Mouse (Mus musculus) B cell, adult (primary cell): ENCODE results near the gene Slc5a5. TPM values are rescaled to one million over a fixed set of nuclear protein-coding genes. Genes with fewer than 3 reads are reported as not detected.

Experiments used
- total RNA-seq: library from RNA; stranded (reverse); gene quantifications from 4 replicates; pipeline ENCODE4 v1.2.4, GENCODE M21; 2023; ENCODE audit not compliant: inconsistent age

Gene Slc5a5
- not detected in 4 replicates for total RNA-seq

DNA sequence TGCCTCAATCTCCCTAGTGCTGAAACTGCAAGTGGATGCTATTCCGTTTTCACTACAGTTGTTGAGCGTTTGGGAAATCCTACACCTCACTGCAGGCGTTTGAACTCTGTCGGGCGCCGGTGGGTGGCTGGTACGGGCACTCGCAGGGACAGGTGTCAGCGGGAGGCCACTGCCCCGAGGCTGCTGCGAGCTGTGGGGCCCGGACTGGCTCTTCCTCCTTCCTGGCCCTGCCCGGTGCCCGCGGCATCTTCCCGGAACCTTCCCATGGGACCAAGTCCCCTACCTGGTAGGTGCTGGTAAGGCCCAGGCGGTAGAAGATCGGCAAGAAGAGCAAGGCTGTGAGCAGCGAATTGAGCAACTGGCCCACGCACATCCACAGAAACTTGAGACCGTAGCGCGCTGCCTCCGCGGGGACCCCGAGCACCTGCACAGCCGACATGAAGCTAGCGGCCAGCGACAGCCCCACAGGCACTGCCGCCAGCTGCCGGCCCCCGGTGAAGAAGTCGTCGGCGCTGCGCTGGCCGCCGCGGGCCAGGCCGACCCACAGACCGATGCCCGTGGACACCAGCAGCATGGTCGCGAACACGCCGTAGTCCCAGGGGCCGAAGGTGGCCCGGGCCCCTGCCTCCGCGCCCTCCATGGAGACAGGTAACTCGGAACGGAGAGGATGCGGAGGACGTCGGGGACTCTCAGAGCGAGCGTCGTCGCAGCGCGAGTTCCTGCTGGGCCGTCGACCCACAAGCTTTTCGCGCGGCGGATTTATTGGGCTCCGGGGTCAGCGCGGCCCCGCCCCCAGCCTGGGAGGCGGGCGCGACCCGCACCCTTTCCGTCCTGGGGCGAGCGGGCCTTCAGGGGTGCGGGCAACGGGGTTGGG lies at the start of gene Slc5a5:
Slc5a5 (minus strand) TSS at position 736 of the 874 bp plus-strand sequence.

DNA sequence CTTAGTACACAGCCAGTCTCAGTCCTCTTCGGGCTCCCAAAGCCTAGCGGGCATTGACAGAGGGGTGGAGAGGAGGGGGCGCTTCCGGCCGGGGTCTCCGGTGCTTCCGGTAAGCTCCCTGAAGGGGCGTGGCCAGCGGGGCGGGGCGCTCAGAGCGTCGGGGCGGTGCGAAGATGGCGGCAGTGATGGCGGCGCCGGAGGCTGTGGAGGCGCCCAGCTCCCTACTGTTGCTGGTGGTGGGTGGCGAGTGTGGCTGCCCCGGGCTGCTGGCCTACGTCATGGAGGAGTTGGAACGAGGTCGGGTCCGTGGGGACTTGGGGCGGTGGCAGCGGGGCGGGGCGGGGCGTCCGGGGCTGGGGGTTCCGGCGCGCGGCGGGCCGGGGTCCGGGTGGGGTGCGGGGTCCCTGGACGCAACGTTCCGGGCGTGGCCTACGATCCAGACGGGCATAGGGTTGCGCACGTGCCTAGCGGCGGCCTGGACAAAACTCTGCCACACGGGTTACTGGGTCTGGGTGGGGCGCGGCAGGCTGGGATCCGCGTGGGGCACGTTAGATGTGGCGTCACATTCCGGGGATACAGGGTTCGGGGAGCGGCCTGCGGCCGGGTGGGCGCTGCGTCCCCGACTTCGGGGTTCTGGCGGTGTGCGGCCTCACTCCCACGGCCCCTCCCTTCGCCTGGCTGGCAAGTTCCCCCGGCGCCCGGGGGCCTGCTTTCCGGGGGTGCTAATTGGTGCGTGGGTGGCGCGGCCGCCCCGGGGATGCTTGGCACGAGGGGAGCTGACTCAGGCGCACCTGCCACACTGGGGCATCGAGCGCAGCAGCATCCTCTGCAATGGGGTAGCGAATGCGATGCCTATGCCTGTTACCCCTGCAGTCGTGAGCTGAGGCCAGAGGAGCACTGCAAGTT lies 13.5 kb upstream of the Slc5a5 start, which contains the start of gene Map1s:
Map1s (plus strand) TSS at position 102 of the 906 bp plus-strand sequence.

DNA sequence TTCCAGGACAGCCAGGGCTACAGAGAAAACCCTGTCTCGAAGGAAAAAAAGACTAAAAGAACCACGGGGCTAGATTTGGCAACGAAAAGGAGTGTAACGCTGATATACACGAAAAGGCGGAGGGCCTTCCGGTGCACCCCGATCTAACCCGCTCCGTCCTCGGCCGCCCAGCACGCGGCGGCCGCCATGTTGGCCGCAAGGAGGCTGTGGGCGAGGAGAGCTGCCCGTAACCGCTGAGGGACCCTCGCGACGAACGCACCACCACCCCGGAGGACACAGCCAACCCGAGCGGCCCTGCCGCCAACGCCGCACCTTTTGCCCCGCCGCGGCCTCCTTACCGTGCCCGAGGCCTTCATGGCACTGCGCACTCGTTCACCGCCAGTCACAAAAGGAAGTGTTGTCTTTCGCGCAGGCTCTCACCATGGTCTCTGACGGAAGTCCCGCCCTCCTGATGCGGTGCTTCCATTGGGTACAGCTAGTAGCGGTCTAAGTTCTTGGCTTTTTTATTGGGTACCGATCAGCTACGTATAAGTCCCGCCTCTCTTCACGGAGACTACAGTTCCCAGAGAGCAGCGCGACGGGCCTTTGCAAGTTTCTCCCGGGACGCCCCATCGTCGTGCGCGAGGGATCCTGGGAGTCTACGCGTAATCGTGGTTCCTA lies 4.6 kb upstream of the Slc5a5 start, which contains the start of gene Rpl18a:
Rpl18a (minus strand) TSS at position 392 of the 660 bp plus-strand sequence.

DNA sequence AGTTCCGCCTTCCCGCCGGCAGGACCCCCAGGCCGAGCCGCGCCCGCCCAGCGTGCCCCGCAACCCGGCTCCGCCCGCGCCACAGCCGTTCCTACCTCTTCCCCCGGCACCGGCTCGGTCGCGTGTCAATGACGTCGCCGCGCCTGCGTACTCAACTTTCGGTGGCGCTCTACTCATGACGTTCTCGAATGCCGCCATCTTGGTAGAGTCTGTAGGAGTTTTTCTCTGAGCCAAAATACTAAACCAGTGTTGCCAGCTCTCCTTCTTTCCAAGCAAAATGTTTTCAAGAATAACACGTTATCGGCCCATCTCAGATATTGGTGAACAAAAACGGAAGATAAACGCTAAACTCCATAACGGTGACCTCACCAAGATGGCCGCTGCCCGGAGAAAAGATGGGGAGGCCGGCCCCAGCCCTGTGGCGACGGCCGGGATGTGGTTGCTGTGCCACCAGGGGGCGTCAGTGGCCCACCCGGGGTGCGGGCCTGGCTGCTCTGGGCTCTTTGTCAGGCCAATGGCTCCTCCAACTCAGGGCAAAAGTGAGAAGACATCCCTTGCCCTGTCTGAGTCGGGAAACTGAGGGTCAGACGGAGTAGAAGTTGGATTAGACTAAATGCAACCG lies 19.1 kb downstream of the Slc5a5 start, which contains the start of gene Ccdc124:
Ccdc124 (minus strand) TSS at position 572 of the 622 bp plus-strand sequence.

GRCm38 (mm10) chr8:70862824-70863641 lies 29.5 kb downstream of the Slc5a5 start, which contains the start of gene Kcnn1:
Kcnn1 (minus strand) TSS chr8:70863258.

GRCm38 (mm10) chr8:70839408-70840351 lies 52.9 kb downstream of the Slc5a5 start, which contains the start of gene Arrdc2:
Arrdc2 (minus strand) TSS chr8:70839720.

Other genes with a start within 250 kb of the Slc5a5 start
- 7.3 to 13.8 TPM (median 11.9 TPM) in 4 replicates for gene Pgpep1, start 232.4 kb downstream of the Slc5a5 start, total RNA-seq
- 110 to 142 TPM (median 130 TPM) in 4 replicates for gene Lsm4, start 219.5 kb downstream of the Slc5a5 start, total RNA-seq
- 2,155 to 2,567 TPM (median 2,406 TPM) in 4 replicates for gene Jund, start 193.8 kb downstream of the Slc5a5 start, total RNA-seq
- gene Iqcn, start 189.3 kb downstream of the Slc5a5 start, total RNA-seq, result 40.3 to 68.5 TPM (median 46.5 TPM) in 4 replicates
- gene Gm3336, start 174.2 kb downstream of the Slc5a5 start, total RNA-seq, result 0.87 to 2.4 TPM in 2 of 4 replicates, not detected in the others
- gene Pde4c, start 169.0 kb downstream of the Slc5a5 start, total RNA-seq, result 2.7 to 6.0 TPM (median 3.9 TPM) in 4 replicates
- 8.1 to 11.7 TPM (median 10.3 TPM) in 4 replicates for gene Rab3a, start 138.1 kb downstream of the Slc5a5 start, total RNA-seq
- 23.5 to 28.2 TPM (median 25.8 TPM) in 4 replicates for gene Mpv17l2, start 131.8 kb downstream of the Slc5a5 start, total RNA-seq
- gene Pik3r2, start 116.0 kb downstream of the Slc5a5 start, total RNA-seq, result 23.1 to 25.4 TPM (median 24.1 TPM) in 4 replicates
- gene Mast3, start 87.7 kb downstream of the Slc5a5 start, total RNA-seq, result 195 to 225 TPM (median 218 TPM) in 4 replicates
- 0.70 to 2.7 TPM (median 1.5 TPM) in 4 replicates for gene Il12rb1, start 84.3 kb downstream of the Slc5a5 start, total RNA-seq
- gene Arrdc2, start 53.0 kb downstream of the Slc5a5 start, total RNA-seq, result 19.3 to 21.0 TPM (median 20.2 TPM) in 4 replicates
- gene Kcnn1, start 29.5 kb downstream of the Slc5a5 start, total RNA-seq, result 0.15 to 0.18 TPM in 2 of 4 replicates, not detected in the others
- gene Ccdc124, start 18.8 kb downstream of the Slc5a5 start, total RNA-seq, result 36.9 to 45.2 TPM (median 43.9 TPM) in 4 replicates
- 4,077 to 4,166 TPM (median 4,161 TPM) in 4 replicates for gene Rpl18a, start 4.7 kb upstream of the Slc5a5 start, total RNA-seq
- 54.1 to 74.7 TPM (median 67.4 TPM) in 4 replicates for gene Map1s, start 13.2 kb upstream of the Slc5a5 start, total RNA-seq